Mouse (Mus musculus) lung, adult 10 weeks (tissue): ENCODE measurements around the gene Fxyd5. TPM values are rescaled to one million over a fixed set of nuclear protein-coding genes. Genes with fewer than 3 reads are reported as not detected.

Source experiments
- polyA plus RNA-seq: library from polyadenylated mRNA; stranded (reverse); fragments of 350-450 nt; fragmentation: Illumina TruSeq; extraction: RNeasy Lipid Tissue Mini Kit (QIAGEN cat#74804); gene quantifications from one replicate; pipeline ENCODE4 v1.2.3, GENCODE M21; 2014; ENCODE audit warnings: low read depth, low replicate concordance; ENCODE audit not compliant: insufficient read depth

The Fxyd5 gene
- polyA plus RNA-seq: 231 TPM

DNA sequence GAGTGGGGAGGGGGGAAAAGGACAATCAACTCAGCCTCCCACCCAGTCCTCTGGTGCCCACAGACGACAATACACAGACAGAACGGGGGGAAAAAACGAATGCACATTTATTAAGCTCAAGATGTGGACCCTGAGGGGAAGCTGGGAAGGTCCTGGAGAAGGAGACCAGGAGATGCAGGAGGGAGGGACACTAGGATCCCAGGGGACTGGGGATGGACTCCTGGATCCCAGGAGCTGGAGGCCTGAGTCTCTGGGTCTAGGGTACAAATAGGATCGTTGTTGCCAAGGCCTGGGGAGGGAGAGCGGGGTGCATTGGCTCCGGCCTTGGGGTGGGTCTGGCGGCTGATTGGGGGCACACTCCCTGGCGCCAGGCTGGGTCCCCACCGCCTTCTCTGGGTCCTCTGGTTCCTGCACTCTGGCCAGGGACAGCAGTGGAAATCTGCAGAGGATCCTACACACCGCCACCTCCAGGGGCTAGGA, at the start of gene Fxyd5:
Gene Fxyd5 (minus strand): TSS at position 51 of the 480 bp plus-strand sequence.

DNA sequence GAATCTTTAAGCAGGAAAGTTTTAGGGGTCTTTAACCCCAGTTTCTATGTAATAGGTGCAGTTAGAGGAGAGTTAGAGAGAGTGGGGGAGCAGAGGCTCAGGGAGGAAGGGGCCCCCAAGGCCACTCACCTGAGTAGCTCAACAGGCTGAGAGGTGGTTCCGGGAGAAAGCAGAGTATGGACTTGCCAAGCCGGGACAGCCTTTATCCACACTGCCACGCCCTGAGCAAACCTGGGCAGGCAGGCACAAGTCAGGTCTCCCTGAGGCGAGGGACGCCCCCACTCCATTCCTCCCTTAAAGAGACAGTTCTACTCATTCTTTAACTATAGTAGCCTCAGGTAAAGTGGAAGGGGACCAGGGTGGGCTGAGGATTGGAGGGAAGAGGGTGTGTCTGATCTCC, 34.2 kb upstream of the Fxyd5 start, which contains the start of gene Fxyd3:
Gene Fxyd3 (minus strand): TSS at position 213 of the 400 bp plus-strand sequence.

DNA sequence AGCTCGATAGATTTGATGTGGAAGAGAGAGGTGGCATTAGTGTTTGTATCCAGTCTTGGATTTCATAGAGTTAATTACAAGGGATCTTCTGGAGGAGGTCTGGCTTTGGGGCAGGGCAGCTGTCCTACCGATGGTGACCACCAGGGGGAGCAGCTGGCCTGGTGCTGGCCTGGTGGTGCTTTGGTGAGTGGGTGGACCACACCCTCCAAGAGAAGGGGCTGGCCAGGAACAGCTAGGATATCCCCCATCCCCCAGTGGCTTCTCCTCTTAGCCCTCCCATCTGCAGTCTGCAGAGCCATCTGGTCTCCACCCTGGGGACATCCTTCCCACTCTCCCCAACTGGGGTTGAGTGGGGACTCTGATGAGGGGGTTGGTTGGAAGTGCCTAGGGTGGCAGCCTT, 16.8 kb upstream of the Fxyd5 start, which contains the start of gene Lgi4:
Gene Lgi4 (plus strand): TSS at position 235 of the 400 bp plus-strand sequence.

DNA sequence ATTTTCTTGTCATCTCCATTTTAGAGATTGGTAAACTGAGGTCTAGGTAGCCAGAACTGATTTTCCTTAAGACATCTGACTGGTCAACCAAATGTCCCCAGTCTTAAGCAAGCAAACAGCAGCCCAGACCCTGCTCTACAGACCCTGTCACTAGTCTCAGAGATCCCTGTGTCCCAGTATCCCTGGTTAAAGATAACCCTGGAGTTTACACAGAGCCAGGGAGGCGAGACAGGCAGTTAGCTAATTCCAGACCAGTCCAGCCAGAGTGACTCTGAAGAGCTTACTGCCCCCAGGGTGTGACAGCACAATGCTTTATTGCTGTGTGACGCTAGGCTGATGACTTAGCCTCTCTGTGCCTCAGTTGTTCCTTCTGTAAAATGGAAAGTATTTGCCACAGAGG, 14.8 kb upstream of the Fxyd5 start, which contains the start of gene Fxyd1:
Gene Fxyd1 (minus strand): TSS at position 129 of the 400 bp plus-strand sequence.

DNA sequence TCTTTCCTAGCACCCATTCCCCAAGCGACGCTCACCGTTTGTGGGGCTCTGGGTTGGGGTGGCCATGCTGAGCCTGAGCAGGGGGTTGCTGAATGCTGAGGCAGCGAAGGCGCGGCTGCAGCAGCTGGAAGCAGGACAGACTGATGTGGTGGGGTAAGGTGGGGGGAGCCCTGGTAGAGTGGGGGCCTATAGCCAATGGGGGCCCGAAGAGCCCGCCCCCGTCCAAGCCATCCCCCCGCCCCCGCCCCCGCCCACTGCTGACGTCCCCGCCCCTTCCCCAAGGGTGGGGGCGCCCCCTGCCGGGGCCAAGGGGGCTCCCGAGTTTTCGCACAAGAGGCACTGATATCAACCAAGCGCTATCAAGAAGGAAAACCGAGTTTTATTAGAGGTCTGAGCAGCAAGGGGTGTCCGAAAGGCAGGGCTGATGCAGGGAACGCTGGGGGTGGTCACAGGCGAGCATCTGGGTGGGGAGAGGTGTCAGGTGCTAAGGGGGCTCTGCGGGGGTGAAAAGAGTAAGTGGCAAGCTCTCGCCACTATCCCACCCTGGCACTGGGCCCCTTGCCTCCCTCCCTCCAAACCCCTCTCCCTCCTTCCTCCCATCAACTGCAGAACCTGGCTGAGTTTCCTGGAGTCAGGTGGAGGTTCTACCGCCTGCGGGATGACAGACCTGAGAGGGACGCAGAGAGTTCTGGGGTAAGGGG, 9.2 kb upstream of the Fxyd5 start, which contains the start of gene Fxyd7:
Gene Fxyd7 (minus strand): TSS at position 147 of the 701 bp plus-strand sequence.

Other genes starting within 250 kb of the Fxyd5 start
- 1.6 TPM for gene Ffar2, start 218.7 kb downstream of the Fxyd5 start, polyA plus RNA-seq
- gene Ffar3, start 186.3 kb downstream of the Fxyd5 start, polyA plus RNA-seq: not detected
- gene Ffar1, start 180.9 kb downstream of the Fxyd5 start, polyA plus RNA-seq: 0.51 TPM
- 9.9 TPM for gene Cd22, start 162.1 kb downstream of the Fxyd5 start, polyA plus RNA-seq
- gene Mag, start 127.6 kb downstream of the Fxyd5 start, polyA plus RNA-seq: 1.6 TPM
- gene Hamp2, start 117.8 kb downstream of the Fxyd5 start, polyA plus RNA-seq: 0.86 TPM
- 32.5 TPM for gene Hamp, start 98.4 kb downstream of the Fxyd5 start, polyA plus RNA-seq
- gene Usf2, start 85.7 kb downstream of the Fxyd5 start, polyA plus RNA-seq: 69.5 TPM
- 37.2 TPM for gene Lsr, start 69.0 kb downstream of the Fxyd5 start, polyA plus RNA-seq
- gene Fam187b, start 68.7 kb downstream of the Fxyd5 start, polyA plus RNA-seq: 5.7 TPM
- gene Fxyd7, start 9.0 kb upstream of the Fxyd5 start, polyA plus RNA-seq: 3.1 TPM
- gene Fxyd1, start 14.7 kb upstream of the Fxyd5 start, polyA plus RNA-seq: 320 TPM
- gene Lgi4, start 16.9 kb upstream of the Fxyd5 start, polyA plus RNA-seq: 2.3 TPM
- gene Fxyd3, start 34.2 kb upstream of the Fxyd5 start, polyA plus RNA-seq: 50.6 TPM
- 10.6 TPM for gene Hpn, start 72.8 kb upstream of the Fxyd5 start, polyA plus RNA-seq
- gene Scn1b, start 84.5 kb upstream of the Fxyd5 start, polyA plus RNA-seq: 9.8 TPM
- gene Gramd1a, start 113.4 kb upstream of the Fxyd5 start, polyA plus RNA-seq: 43.1 TPM
- gene Scgb2b2, start 248.0 kb upstream of the Fxyd5 start, polyA plus RNA-seq: not detected
- gene Scgb1b2, start 249.3 kb upstream of the Fxyd5 start, polyA plus RNA-seq: not detected